Mouse (Mus musculus): Measurements from ENCODE around the gene Hipk1. TPM values are rescaled to one million over a fixed set of nuclear protein-coding genes. Genes with fewer than 3 reads are reported as not detected.

The Hipk1 gene
- polyA plus RNA-seq (2012; ENCODE audit: low replicate concordance): 67.1 and 72.3 TPM in 2 replicates

DNA sequence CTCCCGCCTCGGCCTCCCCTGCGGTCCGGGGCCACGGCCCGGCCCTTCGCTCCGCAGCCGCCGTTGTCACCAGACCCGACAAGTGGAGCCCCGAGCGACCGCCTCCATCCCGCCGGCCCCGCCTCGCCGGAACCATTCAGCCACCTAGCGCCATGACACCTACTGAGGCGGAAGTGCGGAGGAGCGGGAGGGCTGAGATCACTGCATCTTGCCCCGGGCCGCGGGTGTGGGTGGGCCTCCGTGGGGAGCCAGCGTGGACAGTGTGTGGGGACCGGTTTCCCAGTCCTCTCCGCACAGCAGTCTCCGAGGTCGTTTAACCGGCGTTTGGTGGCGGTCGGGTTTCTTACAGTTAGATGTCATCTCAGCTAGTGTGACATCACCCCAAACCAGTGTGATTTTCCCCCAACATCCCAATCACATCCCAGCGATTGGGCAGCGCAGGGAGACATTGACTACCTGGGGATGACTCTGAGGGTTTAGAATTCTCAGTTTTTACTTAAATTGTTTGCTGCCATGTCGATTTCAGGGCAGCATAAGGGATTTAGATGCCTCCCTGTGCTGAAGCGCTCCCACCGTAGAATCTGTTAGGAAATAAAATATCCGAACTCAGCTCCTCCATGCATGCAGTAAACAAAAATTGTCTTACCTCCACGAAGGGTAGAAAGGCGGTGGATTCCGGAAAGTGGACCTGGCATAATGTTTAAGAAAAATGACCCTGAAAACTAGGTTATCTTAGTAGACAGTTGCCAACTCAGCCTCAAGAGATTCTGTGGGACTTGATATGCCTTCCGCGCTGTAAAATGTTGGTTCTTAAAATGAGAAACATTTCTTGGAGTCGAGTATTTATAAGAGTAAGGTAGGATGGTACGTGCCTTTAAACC, at the start of gene Hipk1:
Hipk1 (minus strand) TSS at position 334 of the 881 bp plus-strand sequence.

DNA sequence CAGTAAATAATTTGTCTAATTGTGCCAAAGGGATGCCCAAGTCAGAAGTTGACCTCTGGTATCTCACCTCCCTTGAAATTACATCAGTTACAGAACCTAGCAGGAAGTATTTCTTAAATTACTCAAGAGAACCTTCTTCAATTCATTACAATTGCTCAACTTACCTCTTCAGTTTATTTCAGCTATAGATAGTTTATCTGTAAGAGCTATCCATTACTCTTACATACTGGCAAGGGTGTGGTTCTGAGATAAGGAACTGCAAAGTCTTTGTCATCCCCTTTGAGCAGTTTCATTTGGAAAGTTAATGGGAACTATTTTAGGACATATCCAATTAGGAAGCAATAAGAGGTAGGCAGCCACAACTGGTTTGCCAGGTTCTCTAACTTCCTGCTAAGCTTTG, 41.1 kb upstream of the Hipk1 start, which contains the start of gene Bcl2l15:
Bcl2l15 (plus strand) TSS at position 176 of the 400 bp plus-strand sequence.

DNA sequence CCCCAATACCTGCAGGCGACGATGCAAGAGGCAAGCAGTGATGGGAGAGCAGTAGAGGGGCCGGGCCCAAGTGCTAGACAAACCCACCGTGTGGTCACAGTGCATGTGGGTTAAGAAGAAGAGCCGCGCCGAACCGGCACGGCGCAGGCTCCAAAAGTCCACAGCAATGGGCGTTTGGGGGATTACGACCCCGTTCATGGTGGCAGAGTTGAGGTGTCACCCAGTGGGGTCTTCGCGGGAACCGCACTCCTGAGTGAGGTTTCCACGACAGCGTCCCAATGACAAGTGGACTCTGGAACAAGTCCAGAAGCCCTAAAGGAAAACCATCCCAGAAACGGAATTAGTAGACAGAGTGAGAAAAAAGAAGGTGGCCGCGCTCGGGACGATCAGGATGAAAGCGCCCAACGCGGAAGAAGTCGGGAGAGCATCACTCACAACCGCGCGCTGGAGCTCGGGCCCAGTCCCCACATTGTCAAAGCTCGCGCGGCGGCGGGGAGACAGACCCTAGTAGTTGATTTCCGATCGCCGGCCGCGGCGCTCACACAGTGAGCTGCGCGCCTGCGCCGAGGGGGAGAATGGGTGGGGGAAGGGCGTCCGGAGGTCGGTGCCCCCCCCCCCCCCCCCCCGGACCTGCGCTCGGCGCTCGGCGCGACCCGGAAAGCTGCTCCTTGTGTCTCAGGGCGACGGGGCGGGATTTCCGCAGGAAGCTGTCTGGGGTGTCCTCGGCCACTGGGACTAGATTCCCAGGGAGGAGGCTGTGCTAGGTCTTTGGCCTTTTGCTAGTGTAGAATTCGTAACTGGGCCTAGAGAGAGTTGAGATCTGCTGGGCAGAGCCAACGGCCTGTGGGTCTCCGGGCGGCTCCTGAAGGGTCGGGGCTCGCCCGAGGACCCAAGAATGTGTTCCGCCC, 17.8 kb upstream of the Hipk1 start, which contains the start of the genes Dclre1b, Ap4b1 and Gm43064:
Dclre1b (minus strand) TSS at position 554 of the 908 bp plus-strand sequence.
Ap4b1 (plus strand) TSS at position 630 of the 908 bp plus-strand sequence.
Gm43064 (plus strand) TSS at position 683 of the 908 bp plus-strand sequence.

DNA sequence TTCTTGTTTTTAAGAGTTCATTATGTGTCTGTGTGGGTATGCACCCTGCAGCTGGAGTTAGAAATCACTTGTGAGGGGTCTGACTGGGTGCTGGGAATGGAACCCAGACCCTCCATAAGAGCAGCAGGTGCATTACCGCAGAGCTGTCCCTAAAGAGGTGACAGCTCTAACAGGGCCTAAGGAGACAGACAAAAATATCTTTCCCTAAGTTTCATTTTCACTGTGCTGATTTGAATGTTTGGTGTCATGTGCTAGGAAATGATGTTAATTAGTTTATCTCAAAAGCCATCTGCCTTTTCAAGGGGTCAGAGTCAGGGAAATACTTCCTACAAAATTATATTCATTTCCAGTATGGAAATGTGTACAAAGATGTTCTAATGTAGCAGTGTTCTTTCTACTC, 52.0 kb downstream of the Hipk1 start, which contains the start of gene Gm10964:
Gm10964 (plus strand) TSS at position 38 of the 400 bp plus-strand sequence.

DNA sequence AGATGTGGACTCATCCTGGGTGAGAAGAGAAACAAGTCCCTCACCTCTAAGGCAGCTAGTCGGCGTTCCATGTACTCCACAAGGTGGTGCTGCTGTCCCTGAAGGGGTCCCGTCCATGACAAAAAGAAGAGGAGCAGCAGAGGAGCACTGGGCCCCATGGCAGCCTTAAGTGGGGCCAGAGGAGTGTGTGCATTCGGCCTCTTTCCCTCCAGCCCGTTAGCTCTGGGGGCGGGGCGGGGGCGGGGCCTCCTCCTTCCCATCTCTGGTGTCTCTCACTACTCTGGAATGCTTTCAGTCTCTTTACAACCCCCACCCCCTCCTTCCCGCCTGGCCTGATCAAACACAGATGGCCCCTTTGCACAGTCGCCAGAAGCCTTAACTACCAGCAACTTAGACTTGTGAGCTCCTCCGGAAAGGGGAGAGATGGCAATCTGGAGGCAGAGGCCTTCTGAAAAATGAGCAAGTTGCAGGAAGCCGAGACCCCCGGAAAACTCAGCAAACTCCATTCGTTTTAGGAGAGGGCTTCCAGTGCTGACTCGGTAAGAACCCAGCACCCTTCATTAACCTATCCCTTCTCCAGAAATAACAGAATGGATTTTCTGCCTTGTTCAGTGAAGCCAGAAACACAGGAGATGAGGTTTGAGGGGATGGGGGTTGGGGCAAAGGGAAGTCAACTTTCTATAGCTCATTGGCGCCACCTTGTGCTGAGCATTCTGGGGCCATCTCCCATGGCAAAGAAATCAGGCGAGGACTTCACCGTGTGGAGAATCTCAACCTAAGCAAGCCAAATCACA, 53.4 kb downstream of the Hipk1 start, which contains the start of gene Olfml3:
Olfml3 (minus strand) TSS at position 224 of the 794 bp plus-strand sequence.

Other genes starting within 250 kb of the Hipk1 start
- gene Syt6, start 216.3 kb downstream of the Hipk1 start, polyA plus RNA-seq (2012; ENCODE audit: low replicate concordance): not detected in 2 replicates
- gene Atg4a-ps, start 145.5 kb downstream of the Hipk1 start, polyA plus RNA-seq (2012; ENCODE audit: low replicate concordance): not detected in 2 replicates
- gene Olfml3, start 53.6 kb downstream of the Hipk1 start, polyA plus RNA-seq (2012; ENCODE audit: low replicate concordance): 0.19 and 1.0 TPM in 2 replicates
- gene Gm10964, start 52.2 kb downstream of the Hipk1 start, polyA plus RNA-seq (2012; ENCODE audit: low replicate concordance): not detected in 2 replicates
- gene Dclre1b, start 17.9 kb upstream of the Hipk1 start, polyA plus RNA-seq (2012; ENCODE audit: low replicate concordance): 4.0 and 13.4 TPM in 2 replicates
- gene Ap4b1, start 18.0 kb upstream of the Hipk1 start, polyA plus RNA-seq (2012; ENCODE audit: low replicate concordance): 1.3 and 2.4 TPM in 2 replicates
- 0.32 and 1.7 TPM in 2 replicates for gene Gm43064, start 18.0 kb upstream of the Hipk1 start, polyA plus RNA-seq (2012; ENCODE audit: low replicate concordance)
- 1.0 and 2.0 TPM in 2 replicates for gene Bcl2l15, start 41.0 kb upstream of the Hipk1 start, polyA plus RNA-seq (2012; ENCODE audit: low replicate concordance)
- gene Ptpn22, start 68.2 kb upstream of the Hipk1 start, polyA plus RNA-seq (2012; ENCODE audit: low replicate concordance): 0.08 and 2.8 TPM in 2 replicates
- 16.1 and 30.5 TPM in 2 replicates for gene Rsbn1, start 122.6 kb upstream of the Hipk1 start, polyA plus RNA-seq (2012; ENCODE audit: low replicate concordance)
- 23.3 and 26.5 TPM in 2 replicates for gene Phtf1, start 176.5 kb upstream of the Hipk1 start, polyA plus RNA-seq (2012; ENCODE audit: low replicate concordance)

All from leukemia stem cell, adult 10-12 weeks (primary cell).